8 mouse cellular contexts compared by ENCODE assay signal in genomic region chr5:113800280-113800679, GRCm38 (mm10). TPM values are rescaled to one million over a fixed set of nuclear protein-coding genes. Genes with fewer than 3 reads are reported as not detected.
DNase-seq lines count a peak whose midpoint lies in the region; ATAC-seq lines count a peak whose summit lies in the region.

TSS of gene Tmem119 (minus strand) at chr5:113800516.

- H3K9ac ChIP-seq in hindbrain, embryonic 12.5 days: peak within 1 kb of the TSS; percentile 14; the same call in 1 of the 2 replicates

- WGBS in hindbrain, embryonic 12.5 days: 3% methylated on average over 11 of the region's 11 CpGs

- intact Hi-C loops in left cerebral cortex, postnatal 36 days (cut with DNase I): no loop called here

- H3K4me3 ChIP-seq in hindbrain, embryonic 12.5 days: peak within 1 kb of the TSS; percentile 16

- no peaks in the 10 kb centered on the region; the same call in 1 of the 2 replicates for H3K27me3 ChIP-seq in hindbrain, embryonic 12.5 days

- peaks cover 46% of the 10 kb centered on the region for H3K4me1 ChIP-seq in hindbrain, embryonic 12.5 days

- H3K4me2 ChIP-seq in hindbrain, embryonic 12.5 days (replicated peaks): peak within 1 kb of the TSS; percentile 35

- peak; percentile 88 for DNase-seq in 416B (ENCODE audit: low read depth)
- peak; percentile 48 for DNase-seq in adrenal gland, postnatal 25 days
- peak; percentile 31 for DNase-seq in gastrocnemius, adult 18-20 months (ENCODE audit: low spot score)
- DNase-seq in left cerebral cortex, postnatal 36 days (ENCODE audit: low spot score in 2 of 2): no peak
- no peak for DNase-seq in thymus, postnatal 4 days

- H3K36me3 ChIP-seq in hindbrain, embryonic 12.5 days: no peaks in the 10 kb centered on the region

- ATAC-seq in hindbrain, embryonic 12.5 days (ENCODE audit: low FRiP score): peak; percentile 79
- ATAC-seq in megakaryocyte-erythroid progenitor cell, adult 5-6 weeks (replicated peaks; ENCODE audit: low FRiP score, low TSS enrichment, poor library complexity, severe bottlenecking): peak; percentile 59; the same call in 1 of the 2 replicates
- ATAC-seq in activated CD4-positive, CD25-positive, alpha-beta regulatory T cell, adult 4 months: no peak

- no peaks in the 10 kb centered on the region for H3K9me3 ChIP-seq in hindbrain, embryonic 12.5 days (replicated peaks)

- peak within 1 kb of the TSS; percentile 75 for H3K27ac ChIP-seq in hindbrain, embryonic 12.5 days

RNA-seq across cellular contexts. Expression of gene Tmem119, which starts in this region (rescaled TPM):
- 5.4 and 7.7 TPM in 2 replicates for total RNA-seq in adrenal gland, postnatal 25 days (2021)
- 1 to 10 TPM in 1 of 2 experiments, under 1 TPM in 1; 0.93 to 1.1 TPM for total RNA-seq in gastrocnemius, adult 18-20 months (2021)
- polyA plus RNA-seq in hindbrain, embryonic 12.5 days (2016; fragmentation: Nextera tagmentation; extraction: Ambion mirVana): 41.0 and 44.1 TPM in 2 replicates
- 10 to 100 TPM; 22.1 to 25.2 TPM for total RNA-seq in left cerebral cortex, postnatal 36 days (2021)
- total RNA-seq in megakaryocyte-erythroid progenitor cell, adult 5-6 weeks (2014; fragmentation: Nextera tagmentation): 0.46 TPM in 1 of 2 replicates, not detected in the other
- total RNA-seq in megakaryocyte-erythroid progenitor cell, adult 5-6 weeks (2017): not detected in 2 replicates
- not detected for polyA plus RNA-seq in activated CD4-positive, CD25-positive, alpha-beta regulatory T cell, adult 4 months (2017; shearing (Covaris generic))

Comparison
In these comparisons a context has a peak if more than half of its experiments do, and no peak if none do; other contexts are left out.
1. RNA of gene Tmem119 (polyA plus RNA-seq): 41.0 to 44.1 TPM in hindbrain, embryonic 12.5 days; not detected in activated CD4-positive, CD25-positive, alpha-beta regulatory T cell, adult 4 months; every median in the first group is over 10 times any median in the second.
2. Peak in ATAC-seq in megakaryocyte-erythroid progenitor cell, adult 5-6 weeks; RNA of the gene not detected or under 1 TPM.
3. DNase-seq: peak in 416B (single experiment), adrenal gland, postnatal 25 days (single experiment) and gastrocnemius, adult 18-20 months (single experiment); none in left cerebral cortex, postnatal 36 days (0 of 2) and thymus, postnatal 4 days (single experiment).